Mouse (Mus musculus) embryonic facial prominence, embryonic 11.5 days (tissue): ENCODE measurements around the gene Ccpg1. TPM values are rescaled to one million over a fixed set of nuclear protein-coding genes. Genes with fewer than 3 reads are reported as not detected.

Experiments
- ATAC-seq: fragments of 200-750 bp; cut with Nextera tagmentation; replicated peaks from 2 replicates; pipeline ENCODE4 v1.8.0; 2017; ENCODE audit warnings: low read depth; ENCODE audit not compliant: insufficient number of reproducible peaks, low FRiP score, low TSS enrichment
- DNase-seq: peaks from one replicate; pipeline ENCODE4 v3.0.0-alpha.2; 2015; ENCODE audit warnings: low spot score
- H3K27ac ChIP-seq: fragments of 300-500 bp; sonication (generic); replicated peaks from 2 replicates; pipeline ENCODE4 v1.5.1; 2014; ENCODE audit warnings: mild to moderate bottlenecking, low read depth, low read length, control low read depth
- H3K27me3 ChIP-seq: fragments of 300-500 bp; sonication (generic); 2 replicates; pipeline ENCODE4 v1.6.1; 2014; ENCODE audit warnings: mild to moderate bottlenecking, low read length, moderate library complexity, mixed read lengths; ENCODE audit not compliant: control insufficient read depth, insufficient read depth
- H3K36me3 ChIP-seq: fragments of 300-500 bp; sonication (generic); replicated peaks from 2 replicates; pipeline ENCODE4 v1.6.1; 2014; ENCODE audit warnings: low read depth, mild to moderate bottlenecking, low read length, moderate library complexity, mixed read lengths; ENCODE audit not compliant: control insufficient read depth, insufficient read depth
- H3K4me1 ChIP-seq: fragments of 300-500 bp; sonication (generic); 2 replicates; pipeline ENCODE4 v1.6.1; 2014; ENCODE audit warnings: low read length, mixed read lengths; ENCODE audit not compliant: control insufficient read depth, insufficient read depth
- H3K4me2 ChIP-seq: fragments of 300-500 bp; sonication (generic); 2 replicates; pipeline ENCODE4 v1.6.1; 2014; ENCODE audit warnings: low read depth, mild to moderate bottlenecking, control low read depth, low read length, moderate library complexity
- H3K4me3 ChIP-seq: fragments of 300-500 bp; sonication (generic); 2 replicates; pipeline ENCODE4 v1.5.1; 2014; ENCODE audit warnings: low read depth, low read length, control low read depth
- H3K9ac ChIP-seq: fragments of 300-500 bp; sonication (generic); replicated peaks from 2 replicates; pipeline ENCODE4 v1.6.1; 2014; ENCODE audit warnings: mild to moderate bottlenecking, control low read depth, low read length
- H3K9me3 ChIP-seq: fragments of 300-500 bp; sonication (generic); replicated peaks from 2 replicates; pipeline ENCODE4 v1.6.1; 2016; ENCODE audit warnings: mild to moderate bottlenecking, low read length, inconsistent platforms, mixed read lengths; ENCODE audit not compliant: control insufficient read depth
- WGBS: fragments of 180-500 bp; shearing (Covaris S2); extraction: QIAGEN DNeasy Blood & Tissue Kit; methylation state at CpG from one replicate; pipeline ENCODE4 v1.1.7; 2014; 5-methylcytosine and 5-hydroxymethylcytosine counted together
- polyA plus RNA-seq: library from polyadenylated mRNA; unstranded; fragments of >200 nt; fragmentation: Nextera tagmentation; extraction: Ambion mirVana; gene quantifications from 2 replicates; pipeline ENCODE4 v1.2.1, GENCODE M21; 2014

Gene Ccpg1
- polyA plus RNA-seq, 1 experiment from 2014 or later = 21.9 TPM

GRCm38 (mm10) chr9:73019841-73020240 lies 34.6 kb downstream of the Ccpg1 start:
- no peak overlapping the region for H3K4me3 ChIP-seq
- no peaks in the 10 kb centered on the region for H3K9me3 ChIP-seq
- no peaks in the 10 kb centered on the region for H3K4me1 ChIP-seq
- no peak for ATAC-seq
- 92% methylated on average over 10 of the region's 10 CpGs for WGBS
- no peaks in the 10 kb centered on the region for H3K27me3 ChIP-seq
- no peaks in the 10 kb centered on the region for H3K36me3 ChIP-seq
- H3K4me2 ChIP-seq = no peak overlapping the region
- H3K9ac ChIP-seq = no peak overlapping the region
- DNase-seq = no peak
- H3K27ac ChIP-seq = no peak overlapping the region

- Histone ChIP-seq H3K4me1 (no peaks in the 10 kb centered on the region), H3K9me3 (no peaks in the 10 kb centered on the region), H3K36me3 (no peaks in the 10 kb centered on the region), H3K27me3 (no peaks in the 10 kb centered on the region), H3K4me2 (no peak overlapping the region), H3K4me3 (no peak overlapping the region), H3K27ac (no peak overlapping the region), H3K9ac (no peak overlapping the region)
- ATAC-seq = no peak
- no peak for DNase-seq
- WGBS = 90% methylated on average over 5 of the region's 5 CpGs
Measured at GRCm38 (mm10) chr9:73020566-73021097, 35.4 kb downstream of the Ccpg1 start.

GRCm38 (mm10) chr9:73025818-73026636 lies 40.8 kb downstream of the Ccpg1 start:
- no peaks in the 10 kb centered on the region for H3K4me1 ChIP-seq
- DNase-seq = no peak
- H3K27ac ChIP-seq = no peak overlapping the region
- no peak overlapping the region for H3K4me2 ChIP-seq
- H3K9me3 ChIP-seq = no peaks in the 10 kb centered on the region
- H3K4me3 ChIP-seq = no peak overlapping the region
- H3K27me3 ChIP-seq = no peaks in the 10 kb centered on the region
- 25% methylated on average over 17 of the region's 17 CpGs for WGBS
- peak; percentile 65; the same call in 1 of the 2 replicates for ATAC-seq
- no peaks in the 10 kb centered on the region for H3K36me3 ChIP-seq
- no peak overlapping the region; the same call in 1 of the 2 replicates for H3K9ac ChIP-seq

- H3K27ac ChIP-seq = no peak overlapping the region
- no peaks in the 10 kb centered on the region for H3K9me3 ChIP-seq
- H3K4me1 ChIP-seq = no peaks in the 10 kb centered on the region
- no peaks in the 10 kb centered on the region; the same call in 1 of the 2 replicates for H3K36me3 ChIP-seq
- no peak overlapping the region for H3K4me3 ChIP-seq
- 82% methylated on average over 1 of the region's 1 CpGs for WGBS
- H3K9ac ChIP-seq = no peak overlapping the region
- no peaks in the 10 kb centered on the region for H3K27me3 ChIP-seq
- DNase-seq (no peak), ATAC-seq (no peak)
- H3K4me2 ChIP-seq = no peak overlapping the region
Measured at GRCm38 (mm10) chr9:73030443-73030842, 45.2 kb downstream of the Ccpg1 start.

GRCm38 (mm10) chr9:73031421-73031820 lies 46.2 kb downstream of the Ccpg1 start:
- Histone ChIP-seq H3K27me3 (no peaks in the 10 kb centered on the region), H3K36me3 (no peaks in the 10 kb centered on the region; the same call in 1 of the 2 replicates), H3K9me3 (no peaks in the 10 kb centered on the region), H3K4me1 (no peaks in the 10 kb centered on the region), H3K9ac (no peak overlapping the region), H3K27ac (no peak overlapping the region), H3K4me2 (no peak overlapping the region), H3K4me3 (no peak overlapping the region)
- ATAC-seq = no peak
- DNase-seq = no peak
- WGBS = 81% methylated on average over 4 of the region's 4 CpGs

- Histone ChIP-seq H3K4me3 (no peak overlapping the region), H3K9me3 (no peaks in the 10 kb centered on the region), H3K9ac (no peak overlapping the region), H3K4me2 (no peak overlapping the region), H3K36me3 (no peaks in the 10 kb centered on the region; the same call in 1 of the 2 replicates), H3K27ac (no peak overlapping the region), H3K4me1 (no peaks in the 10 kb centered on the region), H3K27me3 (no peaks in the 10 kb centered on the region)
- no peak for DNase-seq
- ATAC-seq = no peak
- 97% methylated on average over 1 of the region's 1 CpGs for WGBS
Measured at GRCm38 (mm10) chr9:73033406-73033805, 48.2 kb downstream of the Ccpg1 start.

GRCm38 (mm10) chr9:73039222-73039945 lies 54.2 kb downstream of the Ccpg1 start:
- no peaks in the 10 kb centered on the region for H3K9me3 ChIP-seq
- peak overlapping the region; percentile 78 for H3K4me3 ChIP-seq
- no peaks in the 10 kb centered on the region for H3K27me3 ChIP-seq
- DNase-seq (peak; percentile 95), ATAC-seq (peak; percentile 84)
- peak overlapping the region; percentile 86 for H3K9ac ChIP-seq
- H3K4me2 ChIP-seq = peak overlapping the region; percentile 46
- peaks cover 4% of the 10 kb centered on the region; the same call in 1 of the 2 replicates for H3K4me1 ChIP-seq
- peak overlapping the region; percentile 59; the same call in 1 of the 2 replicates for H3K27ac ChIP-seq
- no peaks in the 10 kb centered on the region for H3K36me3 ChIP-seq
- under 1% methylated on average over 49 of the region's 49 CpGs for WGBS
